Mouse (Mus musculus): Measurements from ENCODE around the gene Cbfa2t2.

DNA sequence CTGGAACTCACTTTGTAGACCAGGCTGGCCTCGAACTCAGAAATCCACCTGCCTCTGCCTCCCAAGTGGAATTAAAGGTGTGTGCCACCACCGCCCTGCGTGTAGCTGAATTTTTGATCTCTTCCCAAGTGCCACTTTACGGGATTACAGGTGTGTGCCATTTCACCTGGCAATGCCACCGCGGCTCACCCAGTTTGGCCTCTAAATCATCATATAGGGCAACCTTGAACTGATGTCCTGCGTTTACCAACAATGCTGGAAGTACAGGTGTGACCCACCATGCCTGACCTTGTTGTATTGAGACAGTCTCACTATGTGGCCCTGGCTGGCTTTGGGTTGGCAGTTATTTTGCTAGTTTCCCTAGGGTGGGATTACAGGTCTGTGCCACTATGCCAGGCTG, 1.6 kb upstream of the Cbfa2t2 start:
- TF ChIP-seq CTCF (IDR thresholded peaks at IDR 0.05; ENCODE audit: low read depth) (no peak), EP300 (optimal IDR thresholded peaks at IDR 0.05) (no peak)

Measured in stomach, postnatal 0 days (tissue).